Mouse (Mus musculus): ENCODE data around the gene Cacna2d2.

The Cacna2d2 gene

DNA sequence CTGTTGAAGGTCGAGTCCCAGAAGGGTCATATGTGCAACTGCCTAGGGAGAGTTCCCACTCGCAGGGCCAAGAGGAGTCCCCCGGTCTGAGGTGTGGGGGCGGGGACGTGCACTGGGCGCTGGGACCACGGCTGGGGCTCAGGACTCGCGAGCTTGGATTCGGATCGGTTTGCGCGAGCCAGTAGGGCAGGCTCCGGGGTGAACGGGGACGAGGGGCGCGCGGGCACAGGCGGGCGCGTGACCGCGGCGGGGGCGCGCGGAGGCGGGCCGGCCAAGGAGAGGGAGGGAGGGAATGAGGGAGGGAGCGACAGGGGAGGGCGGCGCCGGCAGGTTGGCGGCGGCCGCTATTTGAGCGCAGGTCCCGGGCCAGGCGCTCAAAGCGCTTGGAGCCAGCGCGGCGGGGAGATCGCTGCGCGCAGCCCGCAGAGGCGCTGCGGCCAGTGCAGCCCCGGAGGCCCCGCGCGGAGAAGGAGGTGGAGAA, at the start of gene Cacna2d2:
TSS of gene Cacna2d2 (plus strand) at position 122 of the 481 bp plus-strand sequence.
- no peak for DNase-seq (ENCODE audit: low read depth, low spot score)

DNA sequence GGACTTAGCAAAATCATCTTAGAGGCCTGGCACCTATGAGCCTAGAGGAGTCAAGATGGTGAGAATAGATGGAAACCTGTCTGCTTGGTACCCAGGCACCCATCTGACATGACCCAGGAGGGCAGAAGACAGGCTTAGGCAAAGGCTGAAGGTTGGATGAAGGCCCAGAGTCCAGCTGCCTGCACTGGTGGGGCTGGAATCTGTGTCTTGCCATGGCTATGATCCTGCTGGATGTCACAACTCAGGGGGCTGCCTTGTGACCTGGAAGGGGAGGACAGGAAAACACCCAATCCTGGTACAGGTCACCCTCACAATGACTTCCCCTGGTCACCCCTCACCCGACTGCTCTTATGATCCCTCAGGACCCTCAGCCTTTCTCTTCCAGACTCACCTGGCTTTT, 44.6 kb upstream of the Cacna2d2 start:
- DNase-seq (ENCODE audit: low read depth, low spot score), result no peak

DNA sequence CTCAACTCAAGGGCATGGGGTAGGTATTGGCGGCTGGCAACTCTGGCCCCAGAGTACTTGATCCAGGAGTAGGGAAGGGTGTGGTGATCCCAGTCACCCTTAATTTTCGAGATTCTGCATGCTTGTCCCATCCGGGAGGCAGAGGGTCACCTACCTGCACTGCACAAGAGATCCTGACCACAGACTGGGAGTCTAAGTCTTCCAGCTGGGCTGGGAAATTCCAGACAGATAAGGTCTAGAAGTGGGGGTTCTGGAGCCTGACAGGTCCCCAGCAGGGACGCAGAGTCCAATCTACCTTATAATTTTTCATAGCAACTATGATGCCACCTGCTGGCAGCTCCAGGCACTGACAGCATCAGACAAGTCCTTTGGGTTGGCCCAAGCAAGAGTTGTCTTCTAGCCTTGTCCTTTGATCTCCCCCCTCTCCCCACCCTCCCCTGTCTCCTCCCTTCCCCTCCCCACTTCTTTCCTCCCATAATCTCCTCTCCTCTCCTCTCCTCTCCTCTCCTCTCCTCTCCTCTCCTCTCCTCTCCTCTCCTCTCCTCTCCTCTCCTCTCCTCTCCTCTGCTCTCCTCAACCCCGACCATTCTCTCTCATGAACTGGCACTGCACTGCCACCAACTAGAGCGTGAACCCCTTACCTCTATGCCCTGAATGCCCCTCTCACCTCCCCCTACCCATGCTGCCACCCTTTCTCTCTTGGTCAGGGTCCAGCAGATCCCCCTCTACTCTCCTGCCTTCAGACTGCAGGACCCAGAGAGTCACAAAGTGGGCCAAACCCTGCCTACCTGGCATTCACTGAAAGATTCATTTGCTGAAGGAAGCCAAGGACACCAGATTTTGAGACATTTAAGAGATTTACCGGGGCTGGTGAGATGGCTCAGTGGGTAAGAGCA, 43.3 kb upstream of the Cacna2d2 start:
- no peak for DNase-seq (ENCODE audit: low read depth, low spot score)

DNA sequence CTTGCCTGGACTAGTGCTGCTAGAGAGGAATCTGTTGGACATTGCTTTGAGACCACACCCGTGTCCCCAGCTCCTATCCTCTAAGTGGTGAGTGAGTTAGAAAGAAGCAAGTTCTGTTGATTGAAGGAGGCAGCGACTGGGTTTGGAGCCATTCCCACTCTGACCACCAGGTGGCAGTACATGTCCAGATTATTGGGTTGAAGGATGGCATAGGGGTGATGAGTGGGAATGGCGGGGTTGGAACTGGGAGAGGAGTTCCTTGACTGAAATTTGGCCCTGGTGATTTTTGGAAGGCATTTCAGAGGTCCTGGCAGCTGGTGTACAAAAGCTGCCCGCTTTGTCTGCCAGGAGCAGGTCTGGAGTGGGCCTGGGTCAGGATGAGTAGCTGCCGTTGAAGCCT, 41.8 kb upstream of the Cacna2d2 start:
- DNase-seq (ENCODE audit: low read depth, low spot score), result peak; percentile 68

DNA sequence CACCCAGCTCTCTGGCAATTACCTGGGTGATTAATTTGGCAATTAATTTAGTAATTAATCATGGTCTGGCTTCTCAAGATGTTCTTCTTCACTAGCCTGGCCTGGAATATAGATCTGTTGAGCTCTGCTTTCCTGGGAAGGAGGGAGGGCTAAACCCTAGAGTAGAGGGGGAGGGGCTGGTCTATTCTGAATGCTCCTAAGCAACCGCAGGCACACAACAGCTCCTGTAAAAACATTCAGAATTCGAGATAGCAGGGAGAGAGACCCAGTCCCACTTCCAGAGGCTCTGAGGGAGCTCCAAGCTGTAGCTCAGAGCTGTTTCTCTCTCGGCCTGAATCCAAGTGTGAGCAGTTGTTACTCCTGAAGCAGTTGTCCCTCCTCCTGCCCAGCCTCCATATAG, 38.4 kb upstream of the Cacna2d2 start:
- DNase-seq (ENCODE audit: low read depth, low spot score), result no peak

DNA sequence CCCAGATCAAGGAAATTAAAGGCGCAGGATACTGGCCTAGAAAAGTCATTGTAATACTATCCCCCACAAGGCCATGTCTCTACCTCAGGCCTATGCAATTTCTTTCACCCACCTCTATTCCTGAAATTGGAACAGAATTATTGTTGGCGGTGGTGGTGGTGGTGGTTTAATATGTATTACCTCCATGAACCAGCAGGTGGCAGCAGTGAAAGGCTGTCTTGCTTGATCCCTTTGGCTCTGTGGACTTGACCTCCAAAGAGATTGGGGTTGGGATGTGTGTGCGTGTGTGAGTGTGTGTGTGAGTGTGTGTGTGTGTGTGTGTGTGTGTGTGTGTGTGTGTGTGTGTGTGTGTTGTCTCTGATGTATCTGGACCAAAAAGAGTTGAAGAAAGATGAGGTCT, 32.8 kb upstream of the Cacna2d2 start:
- peak; percentile 73 for DNase-seq (ENCODE audit: low read depth, low spot score)

DNA sequence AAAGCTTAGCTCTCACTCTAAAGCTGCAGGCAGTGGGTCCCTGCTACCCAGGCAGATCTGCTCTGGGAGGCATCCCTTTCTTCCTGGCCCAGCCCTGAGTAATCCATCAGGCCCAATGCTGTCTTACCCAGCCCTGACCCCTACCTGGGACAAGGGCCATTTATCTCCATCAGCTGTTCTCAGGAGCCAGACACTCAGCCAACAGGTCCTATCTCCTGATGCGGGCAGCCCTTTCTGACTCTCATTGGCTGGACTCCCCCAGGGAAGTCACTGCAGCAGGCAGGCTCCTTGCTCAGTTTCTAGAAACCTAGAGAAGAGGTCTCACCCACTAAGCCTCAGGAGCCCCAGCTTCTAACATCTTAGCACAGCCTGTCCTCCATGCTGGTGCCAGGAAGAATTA, 31.1 kb upstream of the Cacna2d2 start:
- peak; percentile 57 for DNase-seq (ENCODE audit: low read depth, low spot score)

DNA sequence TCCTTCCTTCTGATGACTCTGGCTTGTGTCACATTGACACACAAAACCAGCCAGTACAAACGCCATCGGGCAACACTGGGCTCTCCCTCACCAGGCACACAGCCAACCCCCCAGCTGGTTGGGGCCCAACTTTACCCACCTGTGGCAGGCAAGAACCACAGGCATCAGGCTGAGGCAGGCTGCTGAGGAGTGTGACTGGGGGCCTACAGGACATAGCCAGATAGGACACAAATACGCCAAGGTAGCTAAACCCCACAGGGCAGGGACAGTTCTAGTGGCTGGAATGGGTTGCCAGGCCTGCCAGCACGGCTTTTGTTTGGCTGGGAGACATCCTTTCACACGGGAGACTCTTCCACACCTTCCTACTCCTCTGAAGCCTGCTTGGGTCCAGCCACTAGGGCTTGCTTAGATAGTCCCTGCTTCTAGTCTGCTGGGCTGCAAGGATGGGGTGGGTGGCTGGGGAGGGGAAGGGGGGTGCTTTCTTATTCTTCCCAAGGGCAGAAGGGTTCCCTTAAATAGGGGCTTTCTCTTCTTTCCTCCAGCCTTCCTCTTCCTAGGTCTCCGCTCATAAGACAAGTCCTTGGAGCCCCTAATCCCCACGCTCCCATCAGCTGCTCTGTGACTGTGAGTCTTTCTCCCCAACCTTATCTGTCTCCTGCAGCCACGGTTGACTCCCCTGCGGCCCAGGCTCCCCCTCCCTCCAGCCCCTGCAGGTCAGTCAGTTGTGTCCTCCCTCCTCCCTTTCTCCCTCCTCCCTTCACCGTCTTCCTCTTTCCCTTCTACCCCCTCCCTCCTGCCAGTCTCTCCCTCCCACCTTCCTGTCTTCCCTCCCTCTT, 29.9 kb upstream of the Cacna2d2 start:
- DNase-seq (ENCODE audit: low read depth, low spot score), result peak; percentile 85

DNA sequence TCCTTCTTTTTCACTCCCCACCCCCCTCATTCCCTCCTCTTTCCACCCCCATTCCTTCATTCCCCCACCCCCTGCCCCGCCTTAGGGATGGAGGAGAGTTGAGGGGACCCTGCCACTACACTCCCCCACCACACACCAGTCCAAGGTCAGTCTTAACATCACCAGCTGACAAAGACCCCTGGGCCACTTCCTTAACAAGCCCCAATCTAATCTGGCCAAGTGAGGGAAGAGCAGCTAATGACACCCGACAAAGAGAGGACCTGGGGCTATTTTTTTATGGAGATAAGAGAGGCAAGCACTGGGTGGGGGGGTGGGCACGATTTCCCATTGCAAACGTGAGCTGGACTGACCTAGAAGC, 29.3 kb upstream of the Cacna2d2 start:
- no peak for DNase-seq (ENCODE audit: low read depth, low spot score)

DNA sequence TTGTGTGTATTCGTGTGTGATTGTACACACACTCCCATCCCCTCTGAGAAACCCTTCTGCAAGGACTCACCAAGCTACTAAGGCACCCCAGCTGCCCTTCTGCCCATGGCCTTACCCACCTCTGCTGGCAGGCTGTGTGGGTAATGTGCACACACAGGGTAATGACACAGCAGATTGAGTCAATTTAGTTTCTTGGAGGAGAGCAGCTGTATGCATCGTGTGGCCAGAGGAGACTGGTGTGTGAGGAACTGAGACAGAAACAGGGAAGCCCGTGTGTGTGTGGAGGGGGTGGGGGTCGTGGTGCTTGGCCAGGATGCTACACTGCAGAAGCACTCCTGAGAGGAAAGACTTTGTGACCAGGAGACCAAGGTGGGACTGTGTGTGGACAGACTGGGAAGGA, 27.0 kb upstream of the Cacna2d2 start:
- DNase-seq (ENCODE audit: low read depth, low spot score), result peak; percentile 49

DNA sequence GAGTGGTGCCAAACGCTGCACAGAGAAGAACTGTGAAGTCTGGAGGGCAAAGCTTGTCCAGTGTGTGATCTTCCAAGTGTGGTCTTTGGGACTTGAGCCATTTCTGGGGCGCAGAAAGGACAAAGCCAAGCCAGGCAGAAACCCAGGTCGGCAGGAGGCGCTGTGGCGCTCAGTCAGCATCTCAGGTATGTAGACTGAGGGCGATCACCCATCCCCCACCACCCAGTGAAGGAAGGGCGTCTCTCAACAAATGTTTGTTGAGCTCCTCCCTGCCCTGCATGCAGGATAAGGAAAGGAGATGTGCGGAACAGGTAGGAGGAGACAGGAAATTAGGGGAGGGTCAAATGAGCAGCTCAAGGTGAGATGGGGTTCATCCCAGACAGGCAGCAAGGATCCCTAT, 24.8 kb upstream of the Cacna2d2 start:
- peak; percentile 73 for DNase-seq (ENCODE audit: low read depth, low spot score)

DNA sequence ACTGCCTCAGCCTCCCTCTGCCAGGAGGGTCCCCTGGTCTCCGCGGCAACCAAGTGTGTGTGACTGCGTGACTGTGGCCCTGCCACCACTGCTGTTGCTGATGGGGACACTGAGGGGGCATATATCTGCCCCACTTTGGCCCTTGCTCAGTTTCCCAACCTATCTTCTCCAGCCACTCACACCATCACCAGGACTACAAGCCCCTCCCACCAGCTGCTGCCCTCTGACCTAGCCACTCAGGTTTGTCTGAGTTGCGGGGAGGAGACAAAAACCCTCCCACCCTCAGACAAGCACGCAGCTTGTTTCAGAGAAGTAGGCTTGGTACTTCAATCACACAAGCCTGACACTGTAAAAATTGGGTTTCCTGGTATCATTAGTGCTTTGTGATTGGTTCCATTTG, 24.0 kb upstream of the Cacna2d2 start:
- no peak for DNase-seq (ENCODE audit: low read depth, low spot score)

DNA sequence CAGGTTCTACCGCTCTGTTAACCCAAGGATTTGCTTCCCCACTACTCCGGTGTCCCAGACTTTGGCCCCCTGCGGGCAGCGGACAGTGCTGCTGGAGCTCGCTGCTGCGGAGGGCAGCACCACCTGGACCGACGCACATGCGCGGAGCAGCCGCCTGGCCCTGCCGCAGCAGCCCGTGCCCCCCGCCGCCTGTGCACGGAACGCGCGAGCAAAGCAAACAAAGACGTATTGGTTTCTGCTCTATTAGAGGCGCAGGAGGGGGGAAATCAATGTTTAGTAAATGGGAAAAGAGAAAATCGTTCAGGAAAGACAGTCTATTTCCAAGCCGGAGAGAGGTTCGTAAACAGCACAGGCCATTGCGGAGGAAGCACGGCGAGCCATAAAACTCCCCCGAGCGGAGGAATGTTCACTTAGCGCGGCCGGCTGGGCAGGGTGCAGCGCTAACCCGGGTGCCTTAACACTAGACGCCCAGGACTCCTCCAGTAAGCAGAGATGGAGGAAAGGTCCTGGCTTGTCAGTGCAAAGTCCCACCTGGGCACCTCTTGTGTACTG, 21.4 kb upstream of the Cacna2d2 start:
- no peak for DNase-seq (ENCODE audit: low read depth, low spot score)

DNA sequence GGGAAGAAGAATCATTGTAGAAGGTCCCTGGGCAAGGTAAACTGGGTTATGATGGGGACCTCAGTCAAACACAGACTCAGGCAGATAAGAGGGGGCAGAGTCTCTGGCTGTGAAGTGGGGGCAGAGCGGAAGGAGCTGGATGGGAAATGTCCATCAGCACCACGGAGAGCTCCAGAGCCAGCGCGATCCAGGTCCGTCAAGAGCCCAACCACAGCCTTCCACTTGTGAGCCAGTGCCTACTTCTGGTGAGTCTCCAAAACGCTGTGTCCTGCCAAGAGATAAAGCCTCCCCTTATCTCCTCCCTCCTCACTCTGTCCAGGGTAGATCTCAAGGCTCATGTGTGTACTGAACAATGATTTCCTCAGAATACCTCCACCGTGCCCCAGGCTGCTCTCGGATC, 17.7 kb upstream of the Cacna2d2 start:
- no peak for DNase-seq (ENCODE audit: low read depth, low spot score)

DNA sequence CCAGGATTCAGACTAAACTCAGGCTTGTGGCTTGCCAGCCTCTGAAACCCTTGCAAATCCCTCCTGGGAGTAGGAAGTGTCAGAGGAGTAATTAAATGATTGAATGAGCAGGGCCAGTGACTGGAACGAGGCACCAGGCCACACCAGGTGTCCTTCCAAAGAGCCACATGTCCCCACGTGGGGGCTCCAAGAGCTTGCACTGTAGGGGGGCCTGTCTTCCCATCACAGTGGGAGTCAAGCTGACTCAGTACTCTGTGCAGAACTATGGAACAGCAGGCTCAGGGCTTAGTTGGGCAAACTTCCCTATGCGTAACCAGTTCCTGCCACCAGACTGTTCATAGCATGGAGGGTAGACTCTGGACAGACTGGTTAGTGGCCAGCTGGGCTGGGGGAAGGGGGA, 15.0 kb upstream of the Cacna2d2 start:
- DNase-seq (ENCODE audit: low read depth, low spot score), result no peak

DNA sequence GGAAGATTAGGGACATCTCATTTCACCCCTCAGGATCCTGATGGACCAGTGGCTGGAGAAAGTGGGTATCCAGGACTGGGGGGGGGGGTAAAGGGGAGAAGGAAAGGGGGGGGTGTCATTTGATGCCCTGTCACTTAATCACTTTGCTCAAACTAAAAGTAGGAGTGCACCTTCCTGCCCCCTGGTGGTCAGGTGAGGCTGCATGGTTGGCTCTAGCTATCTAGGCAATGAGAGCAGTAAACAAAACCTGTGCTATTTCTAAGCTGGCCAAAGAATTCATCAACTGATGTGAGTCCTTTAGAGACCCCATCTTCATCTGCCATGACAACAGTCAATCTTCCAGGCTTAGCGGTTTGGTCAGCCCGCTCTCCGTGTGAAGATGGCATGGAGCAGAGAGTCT, 12.7 kb upstream of the Cacna2d2 start:
- no peak for DNase-seq (ENCODE audit: low read depth, low spot score)

DNA sequence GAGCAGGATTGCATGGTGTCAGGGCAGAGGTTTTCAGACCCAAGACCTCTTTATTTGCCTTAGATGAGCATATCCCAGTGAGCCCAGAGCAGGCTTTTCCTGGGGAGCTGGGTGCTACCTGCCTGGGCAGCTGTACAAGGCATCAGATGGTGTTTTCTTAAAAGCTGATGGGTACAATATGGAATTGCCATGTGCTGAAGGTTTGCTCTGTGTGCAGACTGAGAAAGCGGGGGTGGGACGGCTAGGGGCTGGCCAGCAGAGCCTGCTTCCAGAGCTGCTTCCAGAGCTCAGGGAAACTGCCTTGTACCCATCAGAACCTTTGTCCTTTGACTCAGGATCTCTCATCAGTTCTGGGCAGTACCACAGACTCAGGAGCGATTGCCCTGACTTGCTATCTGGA, 11.7 kb upstream of the Cacna2d2 start:
- no peak for DNase-seq (ENCODE audit: low read depth, low spot score)

DNA sequence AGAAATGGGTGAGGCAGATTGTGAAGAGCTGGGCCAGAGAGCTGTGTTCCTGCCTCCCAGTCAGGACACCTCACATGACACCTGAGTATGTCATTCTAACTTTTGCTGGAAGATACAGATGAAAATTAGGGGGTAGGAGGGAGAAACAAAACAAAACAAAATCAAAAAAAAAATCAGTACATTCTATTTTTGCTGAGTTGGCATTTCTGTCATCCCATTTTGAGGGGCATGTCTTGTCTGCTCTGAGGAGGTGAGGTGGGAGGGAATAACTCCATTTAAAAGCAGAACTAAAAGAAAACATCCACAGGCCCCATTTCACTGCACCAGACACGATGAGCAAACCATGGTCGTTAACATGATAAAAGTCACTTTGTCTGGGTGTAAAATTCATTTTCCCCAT, 11.1 kb upstream of the Cacna2d2 start:
- DNase-seq (ENCODE audit: low read depth, low spot score), result no peak

DNA sequence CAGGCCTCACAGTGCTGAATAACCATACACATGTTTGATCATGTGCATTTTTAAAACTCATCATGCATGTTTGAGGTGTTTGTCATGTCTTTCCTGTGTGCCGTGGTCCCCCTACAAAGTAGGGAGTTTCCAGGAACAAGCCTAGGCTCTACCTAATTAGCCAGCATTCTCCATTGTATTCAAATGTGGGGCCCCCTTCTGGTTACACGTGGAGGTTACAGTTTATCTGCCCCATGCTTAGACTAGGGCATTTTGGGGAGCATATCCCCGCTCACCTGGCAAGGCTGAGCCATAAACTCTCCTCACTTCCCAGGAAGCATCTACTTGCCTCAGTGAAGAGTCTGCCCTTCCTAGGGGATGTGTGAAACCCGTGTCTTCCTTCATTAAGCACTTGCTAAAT, 3.0 kb upstream of the Cacna2d2 start:
- no peak for DNase-seq (ENCODE audit: low read depth, low spot score)

DNA sequence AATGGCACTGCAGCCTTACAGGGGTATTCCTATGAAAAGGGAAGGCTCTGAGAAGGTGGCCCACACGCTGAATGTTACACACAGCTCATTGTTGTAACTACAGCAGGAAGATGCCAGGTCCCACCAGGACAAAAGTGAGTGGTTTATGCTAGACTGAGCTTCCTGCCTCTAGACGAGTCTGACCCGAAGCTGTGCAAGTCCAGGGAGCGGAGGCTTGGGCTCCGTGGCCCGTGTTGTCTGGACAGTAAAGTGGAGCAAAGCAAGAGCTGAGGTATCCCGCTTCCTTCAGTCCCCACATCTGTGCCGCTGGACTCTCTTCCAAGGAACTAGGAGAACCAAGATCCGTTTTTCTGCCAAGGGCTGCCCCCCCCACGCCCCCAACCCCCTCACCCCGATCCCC, 444 bp upstream of the Cacna2d2 start:
- no peak for DNase-seq (ENCODE audit: low read depth, low spot score)

DNA sequence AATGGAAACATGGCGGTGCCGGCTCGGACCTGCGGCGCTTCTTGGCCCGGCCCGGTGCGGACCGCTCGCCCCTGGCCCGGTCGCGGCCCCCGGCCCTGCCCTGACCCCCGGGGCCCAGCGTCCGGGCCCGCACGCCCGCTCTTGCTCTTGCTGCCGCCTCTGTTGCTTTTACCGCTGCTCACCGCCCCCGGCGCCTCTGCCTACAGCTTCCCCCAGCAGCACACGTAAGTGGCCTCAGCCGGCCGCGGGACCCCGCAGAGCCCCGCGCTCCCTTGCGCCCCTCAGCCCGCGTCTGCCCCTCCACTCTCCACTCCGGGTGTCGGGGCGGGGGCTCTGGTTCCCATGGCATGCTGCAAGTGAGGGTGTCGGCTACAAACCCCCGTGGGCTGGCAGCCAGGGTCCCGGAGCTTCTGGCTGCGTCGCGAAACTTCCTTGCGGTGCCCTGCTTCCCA, 674 bp downstream of the Cacna2d2 start:
- DNase-seq (ENCODE audit: low read depth, low spot score), result no peak

DNA sequence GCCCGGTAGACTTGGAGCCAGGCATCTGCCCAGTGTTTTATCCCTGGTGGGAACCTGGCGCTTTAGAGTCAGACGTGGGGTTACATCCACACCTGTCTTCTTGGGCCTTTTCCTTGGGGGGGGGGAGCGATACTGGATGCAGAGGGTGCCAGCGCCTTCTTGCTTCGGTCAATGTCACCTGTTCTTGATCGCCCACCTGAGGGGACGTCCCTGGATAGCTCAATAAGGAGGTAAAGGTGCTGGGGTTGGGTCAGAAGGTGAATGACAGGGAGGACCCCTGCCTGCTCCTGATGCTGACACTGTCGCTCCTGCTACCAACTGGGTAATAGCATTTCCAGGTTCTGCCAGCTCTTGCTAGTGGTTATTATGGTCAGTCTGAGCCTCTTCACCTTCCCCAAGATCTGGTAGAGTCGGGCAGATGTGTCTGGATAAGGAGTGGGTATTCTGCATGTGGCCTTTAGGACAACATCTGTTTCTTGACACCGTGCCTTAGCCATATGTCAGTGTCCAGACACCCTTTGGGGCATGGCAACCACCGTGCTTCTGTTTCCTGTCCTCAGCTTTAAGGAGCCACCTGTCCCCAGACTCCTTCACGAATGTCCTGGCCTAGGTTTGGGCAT, 1.4 kb downstream of the Cacna2d2 start:
- DNase-seq (ENCODE audit: low read depth, low spot score), result no peak

Data from c-Kit-negative CD71-positive TER-119-positive erythroid progenitor cells, embryonic 14.5 days (primary cell).